Mouse (Mus musculus) limb, embryonic 14.5 days (tissue): ENCODE results near the gene Acad11. TPM values are rescaled to one million over a fixed set of nuclear protein-coding genes. Genes with fewer than 3 reads are reported as not detected.

Experiments
- ATAC-seq: fragments of 200-750 bp; cut with Nextera tagmentation; 2 replicates; pipeline ENCODE4 v1.8.0; 2017; ENCODE audit warnings: low read depth, moderate number of reproducible peaks, moderate TSS enrichment; ENCODE audit not compliant: low FRiP score
- DNase-seq: peaks from one replicate; pipeline ENCODE4 v3.0.0-alpha.2; 2015; ENCODE audit warnings: low spot score
- H3K27ac ChIP-seq: fragments of 300-500 bp; sonication (generic); replicated peaks from 2 replicates; pipeline ENCODE4 v1.5.1; 2014; ENCODE audit warnings: low read depth, mild to moderate bottlenecking, low read length, moderate library complexity, mixed read lengths
- H3K27me3 ChIP-seq: fragments of 300-500 bp; sonication (generic); 2 replicates; pipeline ENCODE4 v1.6.1; 2014; ENCODE audit warnings: low read length, mixed read lengths; ENCODE audit not compliant: control insufficient read depth, insufficient read depth
- H3K36me3 ChIP-seq: fragments of 300-500 bp; sonication (generic); 2 replicates; pipeline ENCODE4 v1.6.1; 2014; ENCODE audit warnings: mild to moderate bottlenecking, low read length, moderate library complexity, mixed read lengths; ENCODE audit not compliant: control insufficient read depth, insufficient read depth
- H3K4me1 ChIP-seq: fragments of 300-500 bp; sonication (generic); 2 replicates; pipeline ENCODE4 v1.6.1; 2014; ENCODE audit warnings: antibody characterized with exemption, low read length, mixed read lengths; ENCODE audit not compliant: control insufficient read depth, insufficient read depth
- H3K4me2 ChIP-seq: fragments of 300-500 bp; sonication (generic); replicated peaks from 2 replicates; pipeline ENCODE4 v1.6.1; 2014; ENCODE audit warnings: low read depth, mild to moderate bottlenecking, low read length, moderate library complexity; ENCODE audit not compliant: severe bottlenecking
- H3K4me3 ChIP-seq: fragments of 300-500 bp; sonication (generic); replicated peaks from 2 replicates; pipeline ENCODE4 v1.5.1; 2014; ENCODE audit warnings: low read length
- H3K9ac ChIP-seq: fragments of 300-500 bp; sonication (generic); 2 replicates; pipeline ENCODE4 v1.6.1; 2014; ENCODE audit warnings: mild to moderate bottlenecking, low read depth, low read length, moderate library complexity; ENCODE audit not compliant: severe bottlenecking
- H3K9me3 ChIP-seq: fragments of 300-500 bp; sonication (generic); 2 replicates; pipeline ENCODE4 v1.6.1; 2016; ENCODE audit warnings: low read length; ENCODE audit not compliant: control insufficient read depth
- POLR2A ChIP-seq: fragments of 200-500 bp; IDR thresholded peaks from 2 replicates; pipeline ENCODE4 v1.8.0; 2012; ENCODE audit warnings: inconsistent platforms, mild to moderate bottlenecking, moderate library complexity, borderline replicate concordance; ENCODE audit not compliant: insufficient read depth, insufficient read length; ENCODE audit errors: extremely low read depth
- WGBS: fragments of 180-500 bp; shearing (Covaris S2); extraction: QIAGEN DNeasy Blood & Tissue Kit; methylation state at CpG from one replicate; pipeline ENCODE4 v1.1.7; 2014; 5-methylcytosine and 5-hydroxymethylcytosine counted together
- polyA plus RNA-seq, 2 experiments: library from polyadenylated mRNA; depleted of rRNA in 1 of 2; stranded (reverse) in 1 of 2; unstranded in 1 of 2; fragments of >200 nt; fragmentation: Nextera tagmentation in 1 of 2; extraction: Ambion mirVana in 1 of 2; gene quantifications; 2 replicates each; pipeline versions ENCODE4 v1.2.1 to v1.2.3; 2012 to 2014

Acad11 gene
- polyA plus RNA-seq (2012; rRNA removed) (13.9 and 14.0 TPM in 2 replicates), polyA plus RNA-seq (2014; fragmentation: Nextera tagmentation; extraction: Ambion mirVana) (11.4 and 12.3 TPM in 2 replicates)

GRCm38 (mm10) chr9:104063244-104063961 lies at the start of gene Acad11:
Gene Acad11 (plus strand): TSS chr9:104063377.
- peak within 1 kb of the TSS; percentile 28; the same call in 1 of the 2 replicates for H3K27ac ChIP-seq
- peak within 1 kb of the TSS; percentile 77 for H3K9ac ChIP-seq

GRCm38 (mm10) chr9:104014526-104014925 lies 48.7 kb upstream of the Acad11 start:
- no peak overlapping the region for H3K4me2 ChIP-seq
- no peak for TF ChIP-seq POLR2A
- no peaks in the 10 kb centered on the region for H3K4me1 ChIP-seq
- no peak for ATAC-seq
- DNase-seq, result no peak
- H3K27me3 ChIP-seq, result no peaks in the 10 kb centered on the region
- H3K4me3 ChIP-seq, result no peak overlapping the region
- H3K27ac ChIP-seq, result no peak overlapping the region
- WGBS, result 80% methylated on average over 1 of the region's 1 CpGs
- no peaks in the 10 kb centered on the region for H3K9me3 ChIP-seq
- peaks cover 66% of the 10 kb centered on the region for H3K36me3 ChIP-seq
- H3K9ac ChIP-seq, result no peak overlapping the region

More at GRCm38 (mm10) chr9:104063244-104063961, at the start of gene Acad11:
- ATAC-seq (peak; percentile 95), DNase-seq (peak; percentile 90)
- WGBS, result 1% methylated on average over 25 of the region's 30 CpGs
- TF ChIP-seq POLR2A, result peak; percentile 33; the same call in 1 of the 2 replicates
- Histone ChIP-seq H3K4me2 (peak within 1 kb of the TSS; percentile 88), H3K4me3 (peak within 1 kb of the TSS; percentile 87), H3K4me1 (peaks cover 15% of the 10 kb centered on the region), H3K27me3 (no peaks in the 10 kb centered on the region), H3K9me3 (no peaks in the 10 kb centered on the region), H3K36me3 (peaks cover 16% of the 10 kb centered on the region)

- Histone ChIP-seq H3K4me1 (no peaks in the 10 kb centered on the region), H3K4me3 (no peak overlapping the region), H3K4me2 (no peak overlapping the region), H3K9me3 (no peaks in the 10 kb centered on the region), H3K27me3 (no peaks in the 10 kb centered on the region), H3K36me3 (peaks cover 89% of the 10 kb centered on the region), H3K27ac (no peak overlapping the region), H3K9ac (no peak overlapping the region)
- no peak for DNase-seq
- ATAC-seq, result no peak
- TF ChIP-seq POLR2A, result no peak
- WGBS, result 93% methylated on average over 10 of the region's 10 CpGs
These were observed 42.2 kb upstream of the Acad11 start for GRCm38 (mm10) chr9:104021026-104021425.

- Histone ChIP-seq H3K27ac (no peak overlapping the region), H3K36me3 (peaks cover 67% of the 10 kb centered on the region), H3K4me2 (no peak overlapping the region), H3K4me3 (no peak overlapping the region), H3K9me3 (peaks cover 5% of the 10 kb centered on the region; the same call in 1 of the 2 replicates), H3K27me3 (no peaks in the 10 kb centered on the region), H3K4me1 (no peaks in the 10 kb centered on the region), H3K9ac (no peak overlapping the region)
- WGBS, result 98% methylated on average over 8 of the region's 8 CpGs
- DNase-seq (no peak), ATAC-seq (no peak)
- no peak for TF ChIP-seq POLR2A
These were observed 36.0 kb upstream of the Acad11 start for GRCm38 (mm10) chr9:104027186-104027585.

GRCm38 (mm10) chr9:104029861-104030260 lies 33.3 kb upstream of the Acad11 start:
- no peak overlapping the region for H3K4me3 ChIP-seq
- ATAC-seq, result no peak
- no peak overlapping the region for H3K27ac ChIP-seq
- H3K9me3 ChIP-seq, result peaks cover 5% of the 10 kb centered on the region; the same call in 1 of the 2 replicates
- no peak overlapping the region for H3K9ac ChIP-seq
- DNase-seq, result no peak
- no peaks in the 10 kb centered on the region for H3K4me1 ChIP-seq
- no peak overlapping the region for H3K4me2 ChIP-seq
- WGBS, result 86% methylated on average over 11 of the region's 11 CpGs
- H3K36me3 ChIP-seq, result peaks cover 61% of the 10 kb centered on the region
- H3K27me3 ChIP-seq, result no peaks in the 10 kb centered on the region
- no peak for TF ChIP-seq POLR2A

GRCm38 (mm10) chr9:104034231-104034630 lies 28.9 kb upstream of the Acad11 start:
- H3K27ac ChIP-seq, result no peak overlapping the region
- ATAC-seq (no peak), DNase-seq (no peak)
- H3K4me3 ChIP-seq, result no peak overlapping the region
- no peak for TF ChIP-seq POLR2A
- 84% methylated on average over 8 of the region's 8 CpGs for WGBS
- no peak overlapping the region for H3K9ac ChIP-seq
- no peak overlapping the region for H3K4me2 ChIP-seq
- H3K4me1 ChIP-seq, result no peaks in the 10 kb centered on the region
- H3K9me3 ChIP-seq, result no peaks in the 10 kb centered on the region
- H3K36me3 ChIP-seq, result peaks cover 68% of the 10 kb centered on the region
- no peaks in the 10 kb centered on the region for H3K27me3 ChIP-seq
